Mouse (Mus musculus) ES-E14 (cell line): ENCODE data around the gene Zfp512b.

Experiments used
- CHD2 ChIP-seq: IDR thresholded peaks from 2 replicates; pipeline ENCODE4 v1.6.1; 2014; ENCODE audit warnings: mild to moderate bottlenecking, low read depth, low read length, inconsistent platforms
- MAFK ChIP-seq: IDR thresholded peaks from 2 replicates; pipeline ENCODE4 v1.6.1; 2014; ENCODE audit warnings: mild to moderate bottlenecking, low read depth, low read length, inconsistent platforms; ENCODE audit not compliant: insufficient read depth
- ZC3H11A ChIP-seq: IDR thresholded peaks from 2 replicates; pipeline ENCODE4 v1.6.1; 2012; ENCODE audit warnings: low read depth, mild to moderate bottlenecking, inconsistent platforms, low read length, borderline replicate concordance

DNA sequence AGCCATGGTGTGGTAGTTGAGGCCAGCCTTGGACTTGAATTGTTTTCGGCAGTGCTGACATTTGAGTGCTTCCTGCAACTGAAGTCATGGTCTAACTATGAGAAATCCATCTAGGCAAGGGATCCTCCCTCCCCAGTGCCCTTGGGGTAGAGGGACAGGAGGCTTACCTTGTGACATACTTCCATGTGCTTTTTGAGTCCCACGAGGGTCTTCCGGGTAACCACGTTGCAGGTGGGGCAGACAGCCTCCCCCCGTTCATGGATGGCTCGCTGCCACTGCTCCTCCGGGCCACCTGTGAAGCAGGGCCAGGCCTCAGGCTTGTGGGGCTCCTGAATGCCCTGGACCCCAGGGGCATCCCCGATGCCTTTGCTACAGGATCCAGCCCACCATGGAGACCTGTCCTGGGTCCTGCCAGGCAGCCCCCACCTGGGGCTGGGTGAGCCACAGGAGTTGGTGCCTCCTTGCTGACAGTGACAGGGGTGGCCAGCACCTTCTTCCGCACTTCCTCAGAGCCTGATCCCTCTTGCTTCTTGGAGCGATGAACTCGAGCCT lies 4.3 kb downstream of the Zfp512b start:
- TF ChIP-seq CHD2 (no peak), ZC3H11A (no peak), MAFK (no peak)
